Mouse (Mus musculus): ENCODE results near the gene Rtkn.
A peak's percentile ranks its signal among the peaks of the same experiment; 100 is the strongest.

The Rtkn gene

DNA sequence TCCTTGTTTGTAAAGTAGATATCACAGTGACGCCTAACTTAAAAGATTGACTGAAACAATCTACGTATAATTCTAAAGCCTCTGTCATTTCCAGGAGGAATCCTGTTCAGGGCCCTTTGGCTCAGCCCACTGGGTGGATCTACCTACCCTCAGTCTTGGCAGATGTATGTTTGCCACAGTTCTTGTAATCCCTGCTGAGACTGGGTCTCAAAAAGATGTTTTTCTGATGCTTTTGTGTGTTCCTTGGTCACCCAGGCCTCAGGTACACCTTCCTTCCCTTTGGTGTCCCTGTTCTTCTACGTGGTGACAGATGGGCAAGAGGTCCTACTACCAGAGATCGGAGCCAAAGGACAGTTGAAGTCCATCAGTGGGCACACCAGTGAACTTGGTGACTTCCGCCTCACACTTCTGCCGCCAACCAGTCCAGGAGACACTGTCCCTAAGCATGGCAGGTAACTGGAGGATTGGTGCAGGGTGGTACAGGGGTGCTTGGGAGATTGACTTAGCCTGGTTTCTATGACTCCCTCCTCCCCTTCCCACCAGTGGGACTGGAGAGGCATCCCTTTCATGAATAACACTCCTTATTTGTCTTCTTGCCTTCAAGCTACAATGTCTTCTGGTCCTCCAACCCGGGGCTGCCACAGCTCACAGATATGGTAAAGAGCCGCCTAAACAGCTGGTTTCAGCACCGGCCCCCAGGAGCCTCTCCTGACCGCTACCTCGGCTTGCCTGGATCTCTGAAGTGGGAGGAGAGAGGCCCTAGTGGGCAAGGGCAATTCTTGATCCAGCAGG lies 18.7 kb upstream of the Rtkn start:
- no peak for DNase-seq (ENCODE audit: extremely low spot score, low spot score)

DNA sequence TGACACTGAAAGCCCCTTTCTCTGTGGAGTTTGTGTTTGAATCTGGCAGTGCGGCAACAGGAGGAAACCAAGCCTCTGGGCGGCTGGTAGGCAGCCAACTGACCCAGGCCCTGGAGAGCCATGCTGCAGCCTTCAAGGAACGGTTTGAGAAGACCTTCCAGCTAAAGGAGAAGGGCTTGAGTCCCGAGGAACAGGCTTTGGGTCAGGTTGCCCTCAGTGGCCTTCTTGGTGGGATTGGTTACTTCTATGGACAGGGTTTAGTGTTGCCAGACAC lies 18.2 kb upstream of the Rtkn start:
- DNase-seq (ENCODE audit: extremely low spot score, low spot score): no peak

DNA sequence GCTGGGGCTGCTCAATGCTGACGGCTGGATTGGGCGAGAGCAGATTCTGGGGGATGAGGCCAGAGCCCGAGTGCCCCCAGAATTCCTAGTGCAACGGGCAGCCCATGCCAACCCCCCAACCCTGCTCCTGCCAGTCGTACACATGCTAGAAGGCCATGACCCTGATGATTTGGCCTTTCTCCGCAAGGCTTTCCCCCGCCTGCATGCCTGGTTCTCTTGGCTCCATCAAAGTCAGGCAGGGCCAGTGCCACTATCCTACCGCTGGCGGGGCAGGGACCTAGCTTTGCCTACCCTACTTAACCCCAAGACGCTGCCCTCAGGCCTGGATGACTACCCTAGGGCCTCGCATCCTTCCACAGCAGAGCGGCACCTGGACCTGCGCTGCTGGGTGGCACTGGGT lies 17.6 kb upstream of the Rtkn start:
- no peak for DNase-seq (ENCODE audit: extremely low spot score, low spot score)

DNA sequence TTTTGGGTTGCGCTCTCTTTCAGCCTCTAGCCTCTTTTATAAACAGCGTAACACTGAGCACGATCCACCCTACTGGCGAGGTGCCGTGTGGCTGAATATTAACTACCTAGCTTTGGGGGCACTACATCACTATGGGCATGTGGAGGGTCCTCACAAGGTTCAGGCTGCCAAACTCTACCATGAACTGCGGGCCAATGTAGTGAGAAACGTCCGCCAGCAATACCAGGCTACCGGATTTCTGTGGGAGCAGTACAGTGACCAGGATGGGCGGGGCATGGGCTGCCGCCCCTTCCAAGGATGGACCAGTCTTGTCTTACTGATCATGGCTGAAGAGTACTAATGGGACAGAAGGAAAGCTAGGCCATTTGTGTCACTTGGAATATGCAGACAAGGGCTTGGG lies 16.9 kb upstream of the Rtkn start:
- DNase-seq (ENCODE audit: extremely low spot score, low spot score): no peak

DNA sequence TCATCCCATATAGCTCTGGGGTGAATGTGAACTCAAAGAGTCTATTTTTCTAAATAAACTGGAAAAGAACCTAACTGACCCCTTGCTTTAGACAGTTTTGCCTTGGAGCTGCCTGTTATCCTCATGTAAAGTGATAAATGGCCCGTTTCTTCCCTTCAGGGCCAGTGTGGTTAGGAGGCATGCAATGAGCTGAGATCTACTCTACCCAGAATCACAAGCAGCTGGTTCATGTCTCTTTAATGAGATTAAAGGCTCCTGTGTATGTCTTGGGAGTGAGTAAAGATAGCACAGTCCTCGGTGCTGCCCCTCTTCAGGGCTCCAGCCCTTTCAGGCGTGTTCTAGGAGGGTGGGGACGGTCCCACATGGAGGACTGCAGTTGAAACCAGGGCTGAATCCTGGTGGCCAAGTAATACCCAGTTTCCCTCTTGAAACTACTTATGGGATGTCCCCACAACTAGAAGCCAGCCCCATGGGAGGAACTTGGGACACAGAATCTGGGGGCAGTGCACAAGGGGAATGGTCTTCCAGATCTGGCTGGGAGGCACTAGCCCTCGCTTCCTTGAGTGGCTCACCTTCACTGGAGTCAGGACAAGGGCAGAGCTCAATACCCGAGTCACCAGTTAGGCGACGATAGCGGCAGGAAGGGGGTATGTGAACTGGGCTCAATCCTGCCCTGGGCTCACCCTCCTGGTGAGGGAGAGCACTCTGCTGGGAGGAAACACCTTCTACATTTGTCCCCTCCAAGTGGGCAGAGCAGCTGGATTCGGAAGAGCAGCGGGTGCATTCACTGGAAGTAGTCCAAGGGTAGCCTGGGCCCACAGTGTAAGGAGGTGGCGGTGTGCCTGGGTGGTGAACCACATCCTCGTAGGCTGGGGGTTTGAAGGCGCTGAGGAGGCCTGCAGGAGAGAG lies 16.2 kb upstream of the Rtkn start:
- no peak for DNase-seq (ENCODE audit: extremely low spot score, low spot score)

DNA sequence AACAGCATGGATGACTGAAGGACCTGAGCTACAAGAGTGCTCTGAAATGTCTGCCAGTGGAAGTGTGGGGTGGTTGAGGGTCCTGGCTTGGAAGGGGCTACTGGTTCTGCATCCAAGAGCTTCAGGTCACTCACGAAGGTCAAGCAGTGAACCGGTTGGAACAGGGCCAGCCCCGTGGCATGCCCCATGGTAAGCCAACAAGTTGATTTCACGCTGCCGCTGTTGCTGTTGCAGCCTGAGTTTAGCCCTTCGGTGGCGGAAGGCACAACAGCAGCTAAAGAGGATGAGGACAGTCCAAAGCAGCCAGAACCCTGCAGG lies 15.6 kb upstream of the Rtkn start:
- DNase-seq (ENCODE audit: extremely low spot score, low spot score): no peak

DNA sequence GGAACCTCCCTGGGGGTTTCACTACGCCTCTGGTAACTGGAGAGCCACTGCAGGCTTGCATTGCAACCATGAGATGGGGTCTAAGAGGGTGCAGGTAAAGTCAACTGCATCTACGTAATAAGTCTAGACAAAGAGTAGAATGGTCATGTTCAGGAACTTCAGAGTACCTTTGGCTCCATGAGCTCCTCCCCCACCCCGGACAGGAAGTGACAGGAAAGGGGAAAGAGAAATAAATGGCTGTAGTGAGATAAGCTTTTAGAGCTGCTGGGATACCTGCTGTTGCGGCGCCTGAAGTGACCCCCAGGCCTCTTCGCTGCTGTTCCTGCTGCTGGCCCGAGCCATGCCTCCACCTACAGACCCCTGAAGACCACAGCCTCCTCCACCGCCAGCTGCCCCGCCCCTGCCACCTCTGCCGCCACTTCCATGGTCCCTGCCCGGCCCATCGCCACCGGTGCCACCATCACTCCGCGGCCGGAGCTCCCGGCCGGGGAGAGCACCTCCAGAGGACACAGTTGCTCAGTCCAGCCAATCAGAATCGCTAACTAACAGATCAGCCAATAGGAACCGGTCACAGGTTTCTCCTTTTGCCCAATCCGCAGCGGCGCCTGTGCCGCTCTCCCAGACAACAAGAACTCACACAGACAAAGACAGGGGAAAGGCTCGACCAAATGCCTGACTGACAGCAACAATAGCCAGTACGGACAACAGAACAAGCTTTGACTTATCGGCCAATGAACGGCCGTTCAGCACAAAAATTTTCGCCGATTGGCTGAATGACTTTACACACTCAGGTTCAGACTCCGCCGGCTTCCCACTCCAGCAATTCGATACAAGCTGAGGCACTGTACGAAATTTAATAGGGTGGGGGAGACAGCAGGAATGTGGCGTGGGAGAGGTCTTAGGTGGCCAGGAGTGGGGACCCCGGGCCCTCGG lies 14.1 kb upstream of the Rtkn start, which contains the start of gene Wbp1:
TSS of gene Wbp1 (minus strand) at position 630 of the 933 bp plus-strand sequence.
- peak; percentile 90 for DNase-seq (ENCODE audit: extremely low spot score, low spot score)

DNA sequence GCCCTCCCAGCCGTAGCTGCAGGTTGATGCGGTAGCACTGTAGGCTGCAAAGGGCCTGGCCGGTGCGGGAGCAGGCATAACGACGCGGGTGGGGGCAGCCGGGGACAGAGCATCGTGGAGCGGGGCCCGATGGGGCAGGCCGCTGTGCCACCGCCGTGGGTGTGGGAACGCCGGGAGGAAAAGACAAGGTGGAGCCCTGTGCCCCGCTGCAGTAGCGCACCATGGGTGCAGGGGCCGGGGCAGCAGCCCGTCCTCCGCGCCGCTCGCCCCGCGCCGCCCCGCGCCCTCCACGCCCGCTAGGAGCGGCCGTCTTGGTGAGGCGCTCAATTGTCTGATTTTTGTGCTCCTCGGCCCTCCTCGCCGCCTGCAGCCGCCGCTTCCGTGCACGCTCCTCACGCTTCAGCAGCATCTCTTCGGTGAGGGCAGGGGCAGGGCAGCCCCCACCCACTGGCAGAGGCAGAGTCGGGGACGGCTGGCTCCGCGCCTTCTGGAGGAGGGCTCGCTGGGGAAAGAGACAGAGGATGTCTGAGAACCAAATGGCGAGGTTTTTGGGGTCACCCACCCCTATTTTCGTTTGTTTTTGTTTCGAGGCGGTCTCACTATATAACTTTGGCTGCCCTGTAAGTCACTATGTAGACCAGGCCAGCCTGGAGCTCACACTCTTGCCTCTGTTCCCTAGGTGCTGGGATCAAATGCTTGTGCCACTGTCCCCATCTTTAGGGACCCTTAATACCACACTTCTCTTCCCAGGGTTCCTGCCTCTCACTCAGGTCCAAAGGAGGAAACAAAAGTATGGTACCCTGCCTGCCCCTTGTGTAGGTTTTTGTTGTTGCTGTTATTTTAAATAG lies 13.2 kb upstream of the Rtkn start:
- no peak for DNase-seq (ENCODE audit: extremely low spot score, low spot score)

DNA sequence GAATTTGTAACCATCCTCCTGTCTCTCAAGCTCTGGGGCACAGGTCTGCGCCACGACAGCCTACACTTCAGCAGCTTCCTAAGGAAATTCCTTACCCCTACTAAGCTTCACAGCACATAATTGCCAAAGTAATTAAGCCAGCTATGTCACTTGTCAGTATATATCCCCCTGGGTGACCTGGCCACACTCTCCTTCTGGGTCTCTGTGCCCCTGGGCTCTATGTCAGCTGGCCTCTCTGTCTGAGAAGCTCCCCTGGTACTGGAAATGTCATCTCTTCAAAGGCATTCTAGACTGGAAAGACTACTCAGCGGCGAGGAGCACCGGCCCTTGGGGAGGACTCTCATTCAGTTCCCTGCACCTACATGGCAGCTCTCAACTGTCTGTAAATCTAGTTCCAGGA lies 12.3 kb upstream of the Rtkn start:
- no peak for DNase-seq (ENCODE audit: extremely low spot score, low spot score)

DNA sequence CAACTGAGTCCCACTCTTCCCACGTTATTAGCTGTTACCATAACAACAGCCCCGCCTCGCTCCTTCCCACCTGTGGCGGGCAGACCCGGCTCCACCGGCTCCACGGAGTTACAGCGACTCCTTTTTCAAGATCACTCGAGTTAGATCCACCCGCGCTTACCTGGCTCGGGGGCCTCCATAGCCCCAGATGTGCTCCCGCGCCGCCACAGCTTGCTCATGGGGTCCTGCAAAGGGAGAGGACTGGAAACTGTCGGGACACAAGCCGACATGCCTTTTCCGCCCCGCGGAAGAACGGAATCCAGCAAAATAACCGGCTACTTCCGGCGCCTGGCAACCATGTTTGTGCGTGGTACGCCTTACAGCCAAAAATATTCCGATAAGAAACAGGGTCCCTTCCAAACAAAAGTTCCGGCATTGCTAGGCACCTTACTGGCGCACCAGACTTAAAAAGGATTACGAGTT lies 10.4 kb upstream of the Rtkn start:
- DNase-seq (ENCODE audit: extremely low spot score, low spot score): peak; percentile 94

DNA sequence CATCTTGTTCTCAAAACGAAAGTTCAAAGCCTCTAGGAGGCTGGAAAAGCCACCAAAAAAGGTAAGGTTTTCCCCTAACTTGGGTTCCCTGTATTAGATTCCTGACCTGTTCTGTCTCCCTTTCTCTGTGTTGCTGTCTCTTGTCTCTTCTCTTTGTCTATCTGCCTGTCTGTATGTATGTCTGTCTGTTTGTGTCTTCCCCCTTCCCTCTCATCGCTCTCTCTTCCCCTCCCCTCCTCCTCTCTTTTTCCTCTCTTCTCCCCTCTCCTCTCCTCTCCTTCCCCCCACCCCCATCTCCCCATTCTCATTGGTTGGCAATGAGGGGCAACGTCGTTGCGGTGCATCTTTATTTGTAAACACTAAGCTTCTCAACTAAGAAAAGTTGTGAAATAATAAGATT lies 9.9 kb upstream of the Rtkn start, which contains the start of gene Ino80b:
TSS of gene Ino80b (minus strand) at position 101 of the 400 bp plus-strand sequence.
- no peak for DNase-seq (ENCODE audit: extremely low spot score, low spot score)

DNA sequence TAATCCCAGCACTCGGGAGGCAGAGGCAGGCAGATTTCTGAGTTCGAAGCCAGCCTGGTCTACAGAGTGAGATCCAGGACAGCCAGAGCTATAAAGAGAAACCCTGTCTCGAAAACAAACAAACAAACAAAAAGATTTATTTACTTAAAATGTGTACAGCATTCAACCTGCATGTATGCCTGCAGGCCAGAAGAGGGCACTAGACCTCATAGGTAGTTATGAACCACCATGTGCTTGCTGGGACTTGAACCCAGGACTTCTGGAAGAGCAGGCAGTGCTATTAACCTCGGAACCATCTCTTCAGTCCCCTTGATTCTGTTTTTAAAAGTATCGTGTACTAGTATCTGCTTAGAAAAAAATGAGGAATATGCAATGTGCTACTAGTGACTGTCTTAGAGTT lies 7.8 kb upstream of the Rtkn start:
- DNase-seq (ENCODE audit: extremely low spot score, low spot score): no peak

DNA sequence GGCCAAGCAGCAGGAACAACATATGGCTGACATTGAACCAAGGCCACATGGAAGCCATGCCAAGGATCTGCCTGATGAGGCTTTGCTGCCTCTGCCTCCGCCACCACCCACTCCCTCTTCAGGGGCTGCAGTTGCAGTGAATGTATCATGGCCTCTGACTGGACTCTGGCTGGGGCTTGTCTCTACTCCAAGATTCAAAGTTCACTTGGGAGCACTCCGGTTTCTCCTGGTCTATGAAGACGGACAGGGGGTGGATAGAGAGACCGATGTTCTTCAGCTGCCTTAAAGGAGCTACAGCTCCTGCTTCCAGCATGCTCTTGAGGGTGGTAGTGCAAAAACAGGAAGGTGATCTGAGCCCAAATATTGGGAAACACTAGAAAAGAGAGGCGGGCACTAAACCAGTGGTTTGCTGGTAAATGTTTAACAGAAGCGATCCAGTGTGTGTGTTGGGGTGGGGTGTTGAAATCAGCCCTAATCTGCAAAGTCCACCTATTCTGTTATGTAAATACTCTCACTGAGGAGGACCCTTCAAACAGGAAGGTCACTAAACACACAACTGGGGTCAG lies 3.7 kb upstream of the Rtkn start:
- DNase-seq (ENCODE audit: extremely low spot score, low spot score): no peak

DNA sequence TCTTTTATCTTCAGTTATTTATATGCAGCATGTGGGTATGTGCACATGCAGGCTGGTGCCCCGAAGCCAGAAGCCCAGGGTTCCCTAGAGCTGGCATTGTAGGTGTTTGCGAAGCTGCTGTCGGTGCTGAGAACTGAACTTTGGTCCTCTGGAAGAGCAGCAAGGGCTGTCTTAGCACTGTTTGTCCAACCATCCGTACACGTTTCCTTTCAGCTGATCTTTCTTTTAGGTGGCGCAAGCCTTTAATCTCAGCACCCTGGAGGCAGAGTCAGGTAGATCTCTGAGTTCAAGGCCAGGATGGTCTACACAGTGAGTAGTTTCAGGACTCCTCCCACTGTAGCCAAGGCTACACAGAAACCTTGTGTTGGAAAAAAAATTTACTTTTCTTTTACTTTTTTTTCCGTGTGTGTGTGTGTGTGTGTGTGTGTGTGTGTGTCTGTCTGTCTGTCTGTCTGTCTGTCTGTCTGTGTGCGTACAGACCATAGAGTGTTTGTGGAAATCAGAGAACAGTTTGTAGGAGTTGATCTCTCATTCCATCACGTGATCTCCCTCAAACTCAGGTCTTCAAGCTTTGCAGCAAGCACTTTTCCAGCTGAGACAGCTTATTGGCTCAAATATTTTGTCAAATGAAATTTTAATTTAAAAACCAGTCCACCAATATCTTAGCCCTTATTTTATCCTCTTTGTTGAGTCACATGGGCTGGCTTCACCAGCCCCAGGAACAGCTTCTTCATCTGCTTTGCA lies 2.9 kb upstream of the Rtkn start:
- no peak for DNase-seq (ENCODE audit: extremely low spot score, low spot score)

DNA sequence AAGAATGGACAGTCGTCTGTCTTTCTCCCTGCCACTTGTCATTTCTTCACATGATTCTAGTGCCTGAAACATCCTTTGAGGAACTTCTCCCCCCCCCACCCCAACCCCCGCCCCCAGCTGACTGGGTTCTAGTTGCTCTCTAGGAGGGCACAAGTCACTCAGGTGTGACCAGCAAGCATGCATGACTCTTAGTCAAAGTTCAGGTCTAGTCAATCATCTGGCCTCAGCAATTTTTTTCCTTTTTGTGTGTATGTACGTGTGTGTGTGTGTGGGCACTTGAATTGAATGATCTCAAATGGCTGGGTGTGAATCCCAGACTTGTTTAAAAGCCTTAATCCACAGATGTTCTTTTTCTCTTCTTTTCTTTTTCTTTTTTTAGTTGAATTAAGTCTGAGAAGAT lies 1.0 kb upstream of the Rtkn start:
- no peak for DNase-seq (ENCODE audit: extremely low spot score, low spot score)

DNA sequence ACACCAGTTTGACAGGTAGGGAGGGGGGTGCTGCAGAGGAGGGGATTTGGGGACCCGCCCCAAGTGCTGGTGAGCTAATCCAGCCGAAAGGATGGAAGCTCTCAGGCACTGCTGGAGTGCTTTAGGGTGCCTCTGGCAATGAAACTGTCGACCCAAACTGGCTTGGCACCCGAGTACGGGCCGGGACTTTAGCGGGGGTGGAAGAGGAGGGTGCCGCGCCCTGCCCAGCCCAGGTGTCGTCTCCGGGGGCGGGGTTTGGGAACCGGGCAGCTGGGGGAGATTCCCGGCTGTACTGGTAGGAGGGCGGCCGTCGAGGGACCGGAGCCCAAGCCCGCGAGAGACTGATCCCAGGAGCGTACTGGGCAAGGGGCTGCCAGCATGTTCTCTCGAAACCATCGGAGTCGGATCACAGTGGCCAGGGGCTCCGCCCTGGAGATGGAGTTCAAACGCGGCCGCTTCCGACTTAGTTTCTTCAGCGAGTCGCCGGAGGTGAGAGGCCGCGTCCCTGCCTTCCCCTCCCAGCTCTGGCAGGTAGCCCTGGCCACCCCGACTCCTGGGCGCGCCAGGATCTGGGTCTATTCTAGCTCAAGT lies 403 bp downstream of the Rtkn start:
- peak; percentile 41 for DNase-seq (ENCODE audit: extremely low spot score, low spot score)

DNA sequence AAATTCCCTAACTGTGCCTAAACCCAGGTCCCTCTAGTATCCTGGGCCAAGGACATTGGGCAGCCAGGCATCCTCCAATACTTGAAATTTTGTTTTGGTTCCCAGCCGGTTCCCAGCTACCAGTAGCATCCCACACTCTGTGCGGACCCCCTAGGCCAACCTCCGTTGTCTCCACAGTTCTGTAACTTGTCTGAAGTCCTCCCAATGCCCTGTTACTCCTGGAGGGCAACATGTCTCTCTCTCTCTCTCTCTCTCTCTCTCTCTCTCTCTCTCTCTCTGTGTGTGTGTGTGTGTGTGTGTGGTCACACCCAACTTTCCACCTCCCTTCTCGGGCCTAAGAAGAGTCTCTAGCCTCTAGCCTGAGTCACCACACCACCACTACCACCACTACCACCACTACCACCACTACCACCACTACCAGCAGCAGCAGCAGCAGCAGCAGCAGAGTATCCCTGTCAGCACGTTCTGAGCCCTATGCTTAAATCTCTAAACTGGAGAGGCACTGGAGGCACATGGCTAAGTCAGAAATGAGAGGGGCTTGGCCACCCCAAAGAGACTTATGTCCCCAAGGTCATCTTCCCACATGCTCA lies 1.1 kb downstream of the Rtkn start:
- DNase-seq (ENCODE audit: extremely low spot score, low spot score): no peak

DNA sequence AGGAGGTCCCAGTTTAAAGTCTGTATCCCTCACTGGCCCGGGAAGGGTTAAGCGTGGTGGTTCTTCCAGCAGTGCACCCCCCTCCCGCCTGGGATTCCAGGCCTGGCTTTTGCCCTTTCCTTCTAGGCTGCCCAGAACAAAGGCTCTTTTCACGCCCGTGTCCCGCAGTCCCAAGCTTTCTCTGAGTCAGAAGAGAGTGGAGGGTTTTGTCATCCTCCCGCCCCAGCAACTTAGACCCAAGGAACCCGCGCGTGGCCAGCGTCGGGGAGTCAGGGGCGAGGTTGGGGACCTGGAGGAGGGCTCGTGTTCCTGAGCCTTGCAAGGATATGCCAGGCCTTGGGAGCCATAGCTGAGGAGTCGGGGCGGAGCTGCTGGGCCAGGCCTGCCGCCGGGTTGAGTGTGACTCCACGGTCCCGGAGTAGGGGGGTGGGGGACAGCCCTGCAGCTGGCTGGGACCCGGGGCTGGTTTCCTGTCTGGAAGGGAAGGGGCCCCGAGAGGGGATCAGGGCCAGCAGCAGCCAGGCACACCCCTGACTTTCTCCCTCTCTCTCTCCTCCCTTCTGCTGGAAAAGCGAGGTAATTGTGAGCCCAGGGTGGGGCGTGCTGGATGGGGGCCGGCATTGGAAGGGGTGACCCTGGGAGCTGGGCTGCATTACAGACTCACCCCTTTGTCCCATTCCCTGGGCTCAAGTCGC lies 1.8 kb downstream of the Rtkn start:
- DNase-seq (ENCODE audit: extremely low spot score, low spot score): peak; percentile 89
